Mouse (Mus musculus) frontal cortex, adult (tissue): ENCODE results near the gene Armt1.
"Not testable (repeated sequence)": the region's sequence is repeated elsewhere in the genome, so short reads cannot be mapped to it uniquely, and the experiment has no call there.

Experiments used
- ATAC-seq: cut with Nextera tagmentation; 2 replicates; pipeline ENCODE4 v1.9.2; 2017; ENCODE audit warnings: mild to moderate bottlenecking, moderate library complexity, mixed read lengths; ENCODE audit not compliant: low TSS enrichment

Armt1 gene

DNA sequence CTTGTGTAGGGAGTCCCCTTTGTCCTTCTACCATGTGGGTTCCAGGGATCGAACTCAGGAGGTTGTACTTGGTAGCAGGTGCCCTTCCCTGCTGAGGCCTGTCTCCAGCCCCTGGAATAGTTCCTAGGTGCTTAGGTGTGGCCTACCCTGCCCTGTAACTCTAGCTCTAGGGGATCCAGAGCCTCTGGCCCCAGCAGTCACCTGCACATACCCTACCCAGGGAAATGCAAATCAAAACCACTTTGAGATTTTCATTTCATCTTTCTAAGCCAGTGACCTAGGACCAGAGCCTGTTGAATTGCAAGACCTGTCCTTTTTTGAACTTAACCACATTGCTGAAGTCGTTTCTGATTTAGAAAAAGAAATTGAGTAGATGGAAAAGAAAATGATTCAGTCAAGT is 1.6 kb downstream of the Armt1 start:
- ATAC-seq = not testable (repeated sequence)

DNA sequence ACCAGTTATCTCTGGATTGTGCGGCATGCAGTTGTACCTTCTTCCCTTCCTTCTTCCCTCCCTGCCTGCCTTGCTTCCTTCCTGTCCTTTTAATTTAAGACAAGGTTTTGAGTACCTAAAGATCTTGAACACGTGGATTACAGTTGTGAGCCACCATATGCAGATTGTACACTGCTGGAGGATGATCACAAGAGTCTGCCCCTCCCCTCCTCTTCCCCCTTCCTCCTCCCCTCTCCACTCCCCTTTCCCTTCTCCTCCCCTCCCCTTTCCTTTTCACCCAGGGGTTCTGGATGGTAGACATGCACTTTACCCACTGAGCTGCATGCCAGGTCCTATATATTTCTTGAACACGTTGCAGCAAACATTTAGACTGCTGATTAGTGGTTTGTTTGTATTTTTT is 3.1 kb downstream of the Armt1 start:
- ATAC-seq = no peak

- no peak for ATAC-seq
These were observed 24.1 kb downstream of the Armt1 start for GRCm38 (mm10) chr10:4456409-4456808.

DNA sequence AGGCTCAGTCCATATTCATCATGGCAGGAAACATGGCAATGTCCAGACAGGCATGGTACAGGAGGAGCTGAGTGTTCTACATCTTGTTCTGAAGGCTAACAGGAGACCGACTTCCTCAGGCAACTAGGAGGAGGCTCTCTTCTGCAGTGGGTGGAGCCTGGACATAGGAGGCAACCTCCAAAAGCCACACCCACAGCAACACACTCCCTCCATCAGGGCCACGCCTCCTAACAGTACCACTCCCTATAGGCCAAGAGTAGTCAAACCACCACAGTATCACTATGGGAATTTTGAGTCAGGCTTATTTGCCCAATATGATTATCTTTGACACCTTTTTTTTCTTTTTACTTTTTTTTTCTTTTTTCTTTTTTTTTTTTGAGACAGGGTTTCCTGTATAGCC is 27.9 kb downstream of the Armt1 start:
- no peak for ATAC-seq

- ATAC-seq = no peak
These were observed 33.5 kb downstream of the Armt1 start for GRCm38 (mm10) chr10:4465799-4466198.

GRCm38 (mm10) chr10:4469406-4469805 is 37.1 kb downstream of the Armt1 start:
- ATAC-seq = no peak

DNA sequence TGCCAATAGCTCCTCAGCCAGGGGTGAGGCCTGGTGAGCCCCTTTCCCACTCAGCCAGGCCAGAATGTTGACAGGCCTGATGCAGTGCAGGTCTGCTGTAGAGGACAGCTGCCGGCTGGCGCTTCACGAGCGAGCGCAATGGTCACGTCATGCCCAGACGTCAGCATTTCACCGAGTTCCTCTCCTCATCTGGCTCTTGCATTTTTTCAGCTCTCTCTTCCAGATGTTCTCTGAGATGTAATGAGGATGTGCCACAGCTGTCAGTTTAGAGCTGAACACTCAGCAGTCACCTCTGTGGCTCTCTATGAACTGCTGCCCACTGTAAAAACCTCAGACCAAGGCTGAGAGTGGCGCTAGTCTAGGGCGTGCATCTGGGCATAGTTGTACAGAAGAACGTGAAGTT is 41.3 kb downstream of the Armt1 start:
- ATAC-seq = no peak

DNA sequence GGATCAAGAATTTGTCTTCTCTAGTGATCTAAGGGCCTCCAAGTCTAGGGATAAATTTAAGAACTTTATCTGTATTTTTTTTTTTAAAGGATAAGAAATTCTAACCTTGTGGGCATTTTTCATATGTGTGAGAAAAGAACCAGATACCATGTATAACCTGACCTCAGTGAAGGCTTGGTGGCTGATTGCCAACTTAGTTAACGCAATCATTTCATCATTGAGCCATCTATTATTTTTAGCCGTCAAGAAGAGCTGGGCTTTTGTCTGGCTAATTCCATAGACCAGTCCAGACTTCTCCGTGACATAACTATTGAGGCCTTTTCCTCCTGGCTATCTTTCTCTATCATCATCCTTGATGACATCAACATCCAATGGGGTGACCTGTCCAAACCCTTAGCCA is 43.2 kb downstream of the Armt1 start:
- ATAC-seq = no peak

DNA sequence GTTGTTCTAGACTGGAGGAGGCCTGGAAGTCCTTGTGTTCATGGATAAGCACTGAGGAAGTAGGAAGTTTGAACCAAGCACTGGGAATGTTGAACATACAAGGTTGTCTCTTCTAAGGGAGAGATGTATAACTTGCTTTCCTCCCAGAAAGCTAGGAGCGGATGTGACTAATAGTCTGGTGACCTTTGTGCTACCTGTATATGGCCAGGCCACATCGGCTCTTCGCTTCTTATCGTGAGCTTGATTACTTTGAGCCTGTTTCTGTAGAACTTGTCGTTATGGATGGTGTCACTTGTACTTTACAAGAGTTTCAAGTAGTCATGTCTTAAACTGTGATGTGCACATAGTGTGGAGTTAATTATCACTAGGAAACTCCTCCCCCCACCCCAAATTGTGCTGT is 44.3 kb downstream of the Armt1 start:
- no peak for ATAC-seq

DNA sequence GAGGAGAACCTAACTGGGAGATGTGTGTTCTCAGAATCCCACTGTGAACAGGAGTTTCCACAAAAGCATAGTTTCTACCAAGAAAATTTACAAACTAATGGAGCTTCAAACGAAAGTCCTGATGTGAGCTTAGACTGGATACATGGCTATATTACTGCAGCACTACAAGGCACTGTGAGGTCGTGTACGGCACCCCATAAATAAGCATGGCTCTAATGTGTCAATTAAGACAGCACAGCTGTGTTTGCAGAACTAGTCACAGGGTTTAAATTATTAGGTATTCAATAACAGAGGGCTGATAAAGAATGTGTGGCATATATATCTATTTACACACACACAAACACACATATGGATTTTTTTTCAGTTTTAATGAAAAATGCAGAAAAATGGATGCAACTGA is 48.7 kb downstream of the Armt1 start:
- no peak for ATAC-seq

GRCm38 (mm10) chr10:4481695-4482094 is 49.4 kb downstream of the Armt1 start:
- ATAC-seq = no peak

DNA sequence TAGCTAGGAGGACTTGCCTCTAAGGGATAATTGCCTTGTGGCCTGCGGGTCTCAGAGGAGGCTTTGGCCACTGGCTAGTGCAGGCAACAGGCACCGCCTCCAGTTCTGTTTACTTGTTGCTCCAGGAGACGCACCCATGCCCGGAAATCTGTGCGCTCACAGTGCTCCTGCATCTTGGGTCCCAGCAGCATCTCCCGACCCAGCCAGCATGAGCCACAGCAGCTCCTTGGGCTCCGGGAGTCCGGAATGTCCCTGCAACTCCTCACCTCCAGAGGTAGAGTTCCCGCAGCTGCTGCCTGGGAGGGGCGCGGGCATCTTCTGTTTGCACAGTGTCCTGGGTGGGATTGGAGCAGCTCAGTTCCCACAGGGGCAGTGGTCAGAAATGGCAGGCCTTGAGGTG is 50.1 kb downstream of the Armt1 start, which contains the start of gene Ccdc170:
TSS of gene Ccdc170 (plus strand) at position 148 of the 400 bp plus-strand sequence.
- no peak for ATAC-seq

- no peak for ATAC-seq
These were observed 51.6 kb downstream of the Armt1 start for GRCm38 (mm10) chr10:4483848-4484247.

- no peak for ATAC-seq
These were observed 52.7 kb downstream of the Armt1 start for GRCm38 (mm10) chr10:4484986-4485385.

DNA sequence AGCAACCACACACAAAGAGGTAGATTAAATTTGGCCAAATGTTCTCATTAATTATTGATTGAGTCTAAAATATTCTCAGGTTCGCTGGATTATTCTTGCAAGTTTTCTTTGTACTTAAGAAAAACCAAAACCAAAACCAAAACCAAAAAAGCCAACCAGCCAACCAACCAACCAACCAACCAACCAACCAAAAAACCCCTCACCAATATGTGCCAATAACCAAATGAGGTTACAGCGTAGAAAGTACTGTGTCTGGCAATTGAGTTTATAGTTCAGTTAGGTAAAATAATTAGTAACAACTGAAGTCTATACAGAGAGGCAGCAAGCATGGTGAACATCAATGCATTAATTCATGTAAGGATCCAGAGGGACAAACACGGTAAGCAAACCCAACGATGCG is 57.6 kb downstream of the Armt1 start:
- no peak for ATAC-seq

GRCm38 (mm10) chr10:4491281-4491680 is 59.0 kb downstream of the Armt1 start:
- no peak for ATAC-seq

- ATAC-seq = no peak
These were observed 59.8 kb downstream of the Armt1 start for GRCm38 (mm10) chr10:4492045-4492444.

DNA sequence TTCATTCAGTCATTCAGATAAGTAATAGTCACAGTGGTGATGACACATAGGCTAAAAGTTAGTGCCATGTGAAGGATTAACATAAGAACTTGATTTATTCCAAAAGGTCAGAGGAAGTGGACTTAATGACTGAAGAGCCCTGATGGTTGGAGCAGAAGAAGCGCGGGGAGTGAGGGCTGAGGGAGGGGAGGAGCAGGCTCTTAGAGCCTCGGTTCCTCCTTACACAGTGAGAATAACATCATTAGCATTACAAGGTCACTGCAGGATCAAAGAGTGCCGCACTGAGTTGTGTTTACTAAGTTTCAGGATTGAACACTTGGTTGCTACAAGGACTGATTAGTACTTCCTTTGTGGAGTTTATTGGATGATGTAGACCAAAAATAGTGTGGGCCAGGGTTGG is 60.6 kb downstream of the Armt1 start:
- no peak for ATAC-seq

DNA sequence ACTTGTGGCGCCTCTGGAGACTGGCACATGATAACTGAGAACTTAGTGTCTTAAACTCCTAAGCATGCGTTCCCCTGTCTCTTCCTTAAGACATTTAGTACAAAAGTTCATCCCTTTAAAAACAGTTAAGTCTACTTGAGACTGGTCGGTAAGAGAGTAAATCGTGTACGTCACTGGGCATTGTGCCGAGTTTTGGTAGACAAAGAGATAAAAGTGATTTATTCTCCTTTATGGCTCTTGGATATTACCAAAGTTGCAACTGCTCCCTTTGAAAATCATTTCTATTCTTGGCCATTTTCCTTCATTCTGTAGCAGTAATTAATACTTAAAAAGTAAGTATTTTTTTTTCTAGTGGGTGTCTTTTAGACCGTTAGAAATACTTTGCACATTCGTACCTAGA is 71.0 kb downstream of the Armt1 start:
- ATAC-seq = no peak
